Mouse (Mus musculus) heart, embryonic 16.5 days (tissue): Measurements from ENCODE around the gene Cyp11a1. TPM values are rescaled to one million over a fixed set of nuclear protein-coding genes. Genes with fewer than 3 reads are reported as not detected.

Source experiments
- ATAC-seq: fragments of 200-750 bp; cut with Nextera tagmentation; replicated peaks from 2 replicates; pipeline ENCODE4 v1.8.0; 2017; ENCODE audit warnings: moderate number of reproducible peaks; ENCODE audit not compliant: insufficient read depth, low FRiP score; ENCODE audit errors: extremely low read depth
- H3K27ac ChIP-seq: fragments of 300-500 bp; sonication (generic); 2 replicates; pipeline ENCODE4 v1.5.1; 2014; ENCODE audit warnings: mild to moderate bottlenecking, low read length, control low read depth, moderate library complexity
- H3K27me3 ChIP-seq: fragments of 300-500 bp; sonication (generic); 2 replicates; pipeline ENCODE4 v1.6.1; 2014; ENCODE audit warnings: low read length, mixed read lengths; ENCODE audit not compliant: control insufficient read depth, insufficient read depth
- H3K36me3 ChIP-seq: fragments of 300-500 bp; sonication (generic); 2 replicates; pipeline ENCODE4 v1.6.1; 2014; ENCODE audit not compliant: control insufficient read depth, insufficient read depth
- H3K4me1 ChIP-seq: fragments of 300-500 bp; sonication (generic); 2 replicates; pipeline ENCODE4 v1.6.1; 2014; ENCODE audit warnings: low read length, mixed read lengths; ENCODE audit not compliant: control insufficient read depth, insufficient read depth
- H3K4me2 ChIP-seq: fragments of 300-500 bp; sonication (generic); 2 replicates; pipeline ENCODE4 v1.6.1; 2014; ENCODE audit warnings: low read depth, mild to moderate bottlenecking, control low read depth, low read length
- H3K4me3 ChIP-seq: fragments of 300-500 bp; sonication (generic); 2 replicates; pipeline ENCODE4 v1.5.1; 2014; ENCODE audit warnings: mild to moderate bottlenecking, control low read depth, low read length
- H3K9ac ChIP-seq: fragments of 300-500 bp; sonication (generic); 2 replicates; pipeline ENCODE4 v1.6.1; 2014; ENCODE audit warnings: low read length, control low read depth
- H3K9me3 ChIP-seq: fragments of 300-500 bp; sonication (generic); replicated peaks from 2 replicates; pipeline ENCODE4 v1.6.1; 2016; ENCODE audit warnings: low read length; ENCODE audit not compliant: control insufficient read depth
- WGBS: fragments of 180-500 bp; shearing (Covaris S2); extraction: QIAGEN DNeasy Blood & Tissue Kit; methylation state at CpG from one replicate; pipeline ENCODE4 v1.1.7; 2014; 5-methylcytosine and 5-hydroxymethylcytosine counted together
- polyA plus RNA-seq: library from polyadenylated mRNA; unstranded; fragments of >200 nt; fragmentation: Nextera tagmentation; extraction: Ambion mirVana; gene quantifications from 2 replicates; pipeline ENCODE4 v1.2.1, GENCODE M21; 2015

The Cyp11a1 gene
- polyA plus RNA-seq, 1 experiment from 2014 or later = 0.33 TPM

GRCm38 (mm10) chr9:57985304-57985703 lies 20.9 kb upstream of the Cyp11a1 start:
- ATAC-seq = no peak
- H3K36me3 ChIP-seq = no peaks in the 10 kb centered on the region
- no peaks in the 10 kb centered on the region for H3K27me3 ChIP-seq
- H3K27ac ChIP-seq = no peak overlapping the region
- no peaks in the 10 kb centered on the region for H3K4me1 ChIP-seq
- no peaks in the 10 kb centered on the region for H3K9me3 ChIP-seq
- no peak overlapping the region for H3K9ac ChIP-seq
- H3K4me2 ChIP-seq = no peak overlapping the region
- no peak overlapping the region for H3K4me3 ChIP-seq
- WGBS = 89% methylated on average over 8 of the region's 8 CpGs

- WGBS = 63% methylated on average over 7 of the region's 7 CpGs
- Histone ChIP-seq H3K36me3 (no peaks in the 10 kb centered on the region), H3K9me3 (no peaks in the 10 kb centered on the region), H3K4me1 (no peaks in the 10 kb centered on the region), H3K9ac (no peak overlapping the region), H3K4me2 (no peak overlapping the region), H3K27ac (no peak overlapping the region), H3K4me3 (no peak overlapping the region), H3K27me3 (no peaks in the 10 kb centered on the region)
- ATAC-seq = no peak
Measured at GRCm38 (mm10) chr9:57986293-57986692, 19.9 kb upstream of the Cyp11a1 start.

GRCm38 (mm10) chr9:57988098-57988497 lies 18.1 kb upstream of the Cyp11a1 start:
- no peaks in the 10 kb centered on the region for H3K4me1 ChIP-seq
- no peak overlapping the region for H3K4me3 ChIP-seq
- H3K9ac ChIP-seq = no peak overlapping the region
- no peak for ATAC-seq
- no peaks in the 10 kb centered on the region for H3K27me3 ChIP-seq
- H3K4me2 ChIP-seq = no peak overlapping the region
- H3K36me3 ChIP-seq = no peaks in the 10 kb centered on the region
- WGBS = 87% methylated on average over 2 of the region's 2 CpGs
- no peak overlapping the region for H3K27ac ChIP-seq
- H3K9me3 ChIP-seq = no peaks in the 10 kb centered on the region

- Histone ChIP-seq H3K9me3 (no peaks in the 10 kb centered on the region), H3K36me3 (no peaks in the 10 kb centered on the region), H3K27ac (no peak overlapping the region), H3K4me1 (no peaks in the 10 kb centered on the region), H3K4me2 (no peak overlapping the region), H3K9ac (no peak overlapping the region), H3K4me3 (no peak overlapping the region), H3K27me3 (no peaks in the 10 kb centered on the region)
- ATAC-seq = no peak
- WGBS = 83% methylated on average over 6 of the region's 6 CpGs
Measured at GRCm38 (mm10) chr9:57989309-57989708, 16.9 kb upstream of the Cyp11a1 start.

GRCm38 (mm10) chr9:57990438-57991110 lies 15.6 kb upstream of the Cyp11a1 start:
- Histone ChIP-seq H3K4me2 (no peak overlapping the region), H3K4me1 (no peaks in the 10 kb centered on the region), H3K36me3 (no peaks in the 10 kb centered on the region), H3K9ac (no peak overlapping the region), H3K9me3 (no peaks in the 10 kb centered on the region), H3K4me3 (no peak overlapping the region), H3K27ac (no peak overlapping the region), H3K27me3 (no peaks in the 10 kb centered on the region)
- 31% methylated on average over 10 of the region's 10 CpGs for WGBS
- 0 out of 2 replicates have a peak, but pooled peaks have one; percentile 8 for ATAC-seq

GRCm38 (mm10) chr9:57992060-57992459 lies 14.2 kb upstream of the Cyp11a1 start:
- no peaks in the 10 kb centered on the region for H3K36me3 ChIP-seq
- no peak overlapping the region for H3K4me2 ChIP-seq
- no peaks in the 10 kb centered on the region for H3K4me1 ChIP-seq
- 76% methylated on average over 3 of the region's 3 CpGs for WGBS
- H3K27ac ChIP-seq = no peak overlapping the region
- no peak overlapping the region for H3K9ac ChIP-seq
- no peak overlapping the region for H3K4me3 ChIP-seq
- no peaks in the 10 kb centered on the region for H3K9me3 ChIP-seq
- peaks cover 8% of the 10 kb centered on the region for H3K27me3 ChIP-seq
- no peak for ATAC-seq

GRCm38 (mm10) chr9:57992781-57993591 lies 13.2 kb upstream of the Cyp11a1 start:
- no peak for ATAC-seq
- Histone ChIP-seq H3K27me3 (peaks cover 15% of the 10 kb centered on the region), H3K4me1 (peaks cover 6% of the 10 kb centered on the region), H3K9ac (no peak overlapping the region), H3K4me2 (no peak overlapping the region), H3K27ac (no peak overlapping the region), H3K36me3 (no peaks in the 10 kb centered on the region), H3K4me3 (no peak overlapping the region), H3K9me3 (no peaks in the 10 kb centered on the region)
- WGBS = 60% methylated on average over 8 of the region's 8 CpGs

GRCm38 (mm10) chr9:57995282-57995681 lies 10.9 kb upstream of the Cyp11a1 start:
- Histone ChIP-seq H3K9me3 (no peaks in the 10 kb centered on the region), H3K4me1 (peaks cover 8% of the 10 kb centered on the region), H3K4me2 (no peak overlapping the region), H3K4me3 (no peak overlapping the region), H3K27me3 (peaks cover 20% of the 10 kb centered on the region), H3K27ac (no peak overlapping the region), H3K9ac (no peak overlapping the region), H3K36me3 (no peaks in the 10 kb centered on the region)
- no peak for ATAC-seq
- WGBS = 33% methylated on average over 4 of the region's 4 CpGs

DNA sequence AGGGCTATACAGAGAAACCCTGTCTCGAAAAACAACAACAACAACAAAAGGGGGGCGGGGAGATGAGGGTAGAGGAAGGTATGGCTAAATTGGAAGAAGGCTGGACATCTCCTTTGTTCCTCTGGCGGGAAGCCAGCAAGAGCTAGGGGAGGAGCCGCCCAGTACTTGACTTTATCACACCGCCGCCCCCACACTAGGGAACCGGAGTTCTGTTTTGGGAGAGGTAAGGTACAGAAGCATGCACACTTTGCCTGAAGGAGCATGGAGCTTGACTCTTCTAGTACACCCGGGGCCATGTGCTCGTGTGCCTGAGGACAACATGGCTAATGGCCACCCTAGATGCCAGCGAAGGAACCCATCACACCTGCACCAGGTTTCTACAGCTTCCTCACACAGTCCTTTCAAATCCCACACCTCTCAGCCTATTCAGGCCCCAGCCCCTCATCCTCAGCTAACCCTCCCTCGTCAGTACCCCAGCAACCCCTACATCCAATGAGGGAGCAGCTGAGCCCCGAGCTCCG lies 8.6 kb upstream of the Cyp11a1 start:
- Histone ChIP-seq H3K27me3 (peaks cover 25% of the 10 kb centered on the region), H3K9me3 (no peaks in the 10 kb centered on the region), H3K4me3 (peak overlapping the region; percentile 45), H3K36me3 (no peaks in the 10 kb centered on the region), H3K4me2 (peak overlapping the region; percentile 78), H3K27ac (no peak overlapping the region), H3K4me1 (peaks cover 8% of the 10 kb centered on the region), H3K9ac (peak overlapping the region; percentile 37; the same call in 1 of the 2 replicates)
- WGBS = 24% methylated on average over 13 of the region's 13 CpGs
- peak; percentile 14; the same call in 1 of the 2 replicates for ATAC-seq
